Mouse (Mus musculus) embryonic fibroblast, embryonic 13.5 days (primary cell): Measurements from ENCODE around the gene Mtmr3.

Experiments
- CTCF ChIP-seq: IDR thresholded peaks from 2 replicates; pipeline ENCODE4 v1.5.1; 2011; ENCODE audit warnings: mild to moderate bottlenecking, control low read depth, low read length, moderate library complexity, borderline replicate concordance; ENCODE audit not compliant: insufficient read depth
- POLR2A ChIP-seq: IDR thresholded peaks from 2 replicates; pipeline ENCODE4 v1.6.1; 2011; ENCODE audit warnings: low read depth, mild to moderate bottlenecking, control low read depth, low read length, moderate library complexity

GRCm38 (mm10) chr11:4633420-4633819 lies 38.8 kb upstream of the Mtmr3 start:
- TF ChIP-seq CTCF (no peak), POLR2A (no peak)
